Mouse (Mus musculus): ENCODE results near the gene Reps2.
A peak's percentile ranks its signal among the peaks of the same experiment; 100 is the strongest.

- TF ChIP-seq EP300 (IDR thresholded peaks at IDR 0.05; ENCODE audit: low read depth) (no peak), CTCF (IDR thresholded peaks at IDR 0.05; ENCODE audit: low read depth) (peak; percentile 50)
Observed at GRCm38 (mm10) chrX:162453821-162454402, 189.5 kb downstream of the Reps2 start.
